Mouse (Mus musculus): Measurements from ENCODE around the gene Zfp110. TPM values are rescaled to one million over a fixed set of nuclear protein-coding genes. Genes with fewer than 3 reads are reported as not detected.
"Not testable (repeated sequence)": the region's sequence is repeated elsewhere in the genome, so short reads cannot be mapped to it uniquely, and the experiment has no call there.

The Zfp110 gene
- polyA plus RNA-seq (2014; fragmentation: Nextera tagmentation; extraction: Ambion mirVana), result 29.4 and 32.7 TPM in 2 replicates

- WGBS, result 4% methylated on average over 47 of the region's 47 CpGs
- DNase-seq (ENCODE audit: low spot score), result peak; percentile 92
- H3K4me3 ChIP-seq (ENCODE audit: low read depth, low read length), result peak within 1 kb of the TSS; percentile 41
- H3K9ac ChIP-seq (ENCODE audit: low read length), result peak within 1 kb of the TSS; percentile 60
- H3K27me3 ChIP-seq (ENCODE audit: control insufficient read depth, insufficient read depth, low read length), result no peaks in the 10 kb centered on the region
- H3K4me1 ChIP-seq (ENCODE audit: control insufficient read depth, insufficient read depth, low read length), result no peaks in the 10 kb centered on the region
- peaks cover 17% of the 10 kb centered on the region for H3K9me3 ChIP-seq (ENCODE audit: control insufficient read depth, low read length)
- H3K36me3 ChIP-seq (ENCODE audit: control insufficient read depth, insufficient read depth, low read length), result peaks cover 17% of the 10 kb centered on the region
- peak; percentile 97 for ATAC-seq (ENCODE audit: insufficient read depth, low FRiP score, low TSS enrichment)
- peak within 1 kb of the TSS; percentile 43 for H3K4me2 ChIP-seq (ENCODE audit: low read depth)
- H3K27ac ChIP-seq (ENCODE audit: low read depth, low read length), result no peak within 1 kb of the TSS
Observed at GRCm38 (mm10) chr7:12834162-12835120, at the start of gene Zfp110. TSS of gene Zfp110 (plus strand) at chr7:12834761.

DNA sequence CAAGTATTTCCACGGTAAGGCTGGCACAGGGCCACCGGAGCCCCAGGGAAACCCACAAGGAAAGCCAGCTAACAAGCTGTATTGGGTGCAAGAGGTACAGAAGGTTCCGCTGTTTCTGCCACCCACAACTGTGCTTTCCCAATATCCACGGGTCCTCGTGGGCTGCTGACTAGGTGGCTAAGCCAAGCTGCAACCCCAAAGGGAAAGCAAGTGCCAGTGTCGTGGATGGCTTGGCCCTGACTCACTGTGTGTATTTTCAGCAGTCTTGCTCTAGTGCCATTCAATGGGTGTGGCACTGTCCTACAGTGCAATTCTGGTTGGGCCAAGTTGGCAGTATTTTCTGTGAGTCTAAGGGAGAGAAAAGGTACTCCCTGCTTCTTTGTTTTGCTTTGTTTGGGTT, 47.2 kb upstream of the Zfp110 start:
- no peaks in the 10 kb centered on the region for H3K27me3 ChIP-seq (ENCODE audit: control insufficient read depth, insufficient read depth, low read length)
- H3K9me3 ChIP-seq (ENCODE audit: control insufficient read depth, low read length), result no peaks in the 10 kb centered on the region
- 77% methylated on average over 6 of the region's 6 CpGs for WGBS
- ATAC-seq (ENCODE audit: insufficient read depth, low FRiP score, low TSS enrichment), result no peak
- H3K36me3 ChIP-seq (ENCODE audit: control insufficient read depth, insufficient read depth, low read length), result no peaks in the 10 kb centered on the region
- no peak overlapping the region for H3K4me2 ChIP-seq (ENCODE audit: low read depth)
- H3K27ac ChIP-seq (ENCODE audit: low read depth, low read length), result no peak overlapping the region
- H3K9ac ChIP-seq (ENCODE audit: low read length), result no peak overlapping the region
- no peak overlapping the region for H3K4me3 ChIP-seq (ENCODE audit: low read depth, low read length)
- DNase-seq (ENCODE audit: low spot score), result no peak
- no peaks in the 10 kb centered on the region for H3K4me1 ChIP-seq (ENCODE audit: control insufficient read depth, insufficient read depth, low read length)

DNA sequence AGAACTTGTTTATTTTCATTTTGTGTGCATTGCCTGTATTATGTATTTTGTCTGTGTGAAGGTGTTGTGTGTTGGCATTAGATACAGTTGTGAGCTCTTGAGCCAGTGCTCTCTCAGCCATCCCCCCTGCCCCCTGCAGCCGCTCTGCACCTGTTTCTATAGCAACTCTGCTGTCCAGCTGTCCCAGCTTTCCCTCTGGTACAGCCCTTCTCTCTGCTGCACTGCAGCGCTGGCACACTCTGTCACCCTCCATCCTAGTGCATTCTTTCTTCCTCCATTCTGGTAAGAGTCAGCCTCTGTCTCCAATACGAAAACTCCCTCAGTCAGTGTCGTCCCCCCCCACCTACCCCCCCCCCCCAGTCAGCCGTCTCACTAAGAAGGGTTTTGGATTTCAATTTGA, 46.5 kb upstream of the Zfp110 start:
- no peaks in the 10 kb centered on the region for H3K4me1 ChIP-seq (ENCODE audit: control insufficient read depth, insufficient read depth, low read length)
- ATAC-seq (ENCODE audit: insufficient read depth, low FRiP score, low TSS enrichment) (no peak), DNase-seq (ENCODE audit: low spot score) (no peak)
- 30% methylated on average over 5 of the region's 5 CpGs for WGBS
- no peak overlapping the region for H3K27ac ChIP-seq (ENCODE audit: low read depth, low read length)
- H3K4me2 ChIP-seq (ENCODE audit: low read depth), result no peak overlapping the region
- no peaks in the 10 kb centered on the region for H3K9me3 ChIP-seq (ENCODE audit: control insufficient read depth, low read length)
- H3K9ac ChIP-seq (ENCODE audit: low read length), result no peak overlapping the region
- H3K4me3 ChIP-seq (ENCODE audit: low read depth, low read length), result no peak overlapping the region
- H3K36me3 ChIP-seq (ENCODE audit: control insufficient read depth, insufficient read depth, low read length), result no peaks in the 10 kb centered on the region
- no peaks in the 10 kb centered on the region for H3K27me3 ChIP-seq (ENCODE audit: control insufficient read depth, insufficient read depth, low read length)

DNA sequence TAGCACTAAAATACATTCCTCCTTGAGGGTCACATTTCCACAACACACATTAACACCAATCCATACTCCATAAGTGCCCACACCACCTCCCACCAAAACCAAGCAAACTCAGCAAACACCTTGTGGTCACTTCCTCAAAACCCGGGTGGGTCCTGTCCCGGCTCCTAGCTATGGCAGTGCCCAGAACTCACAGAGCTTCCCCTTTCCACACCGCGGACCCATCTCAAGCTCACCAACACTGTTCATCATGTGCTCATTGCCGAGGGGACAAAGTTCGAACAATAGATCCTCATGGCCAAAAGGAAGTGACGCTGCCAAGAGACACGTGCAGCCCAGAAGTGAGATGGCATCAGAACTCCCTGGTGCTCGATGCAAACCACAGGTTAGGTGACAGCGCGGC, 41.9 kb upstream of the Zfp110 start:
- not testable (repeated sequence) for DNase-seq (ENCODE audit: low spot score); H3K27ac ChIP-seq (ENCODE audit: low read depth, low read length); ATAC-seq (ENCODE audit: insufficient read depth, low FRiP score, low TSS enrichment); H3K4me2 ChIP-seq (ENCODE audit: low read depth); H3K4me1 ChIP-seq (ENCODE audit: control insufficient read depth, insufficient read depth, low read length); H3K9me3 ChIP-seq (ENCODE audit: control insufficient read depth, low read length); H3K36me3 ChIP-seq (ENCODE audit: control insufficient read depth, insufficient read depth, low read length); H3K9ac ChIP-seq (ENCODE audit: low read length); H3K27me3 ChIP-seq (ENCODE audit: control insufficient read depth, insufficient read depth, low read length); H3K4me3 ChIP-seq (ENCODE audit: low read depth, low read length)
- 88% methylated on average over 11 of the region's 11 CpGs for WGBS

- Histone ChIP-seq H3K27me3 (ENCODE audit: control insufficient read depth, insufficient read depth, low read length) (no peaks in the 10 kb centered on the region), H3K9ac (ENCODE audit: low read length) (no peak overlapping the region), H3K4me2 (ENCODE audit: low read depth) (no peak overlapping the region), H3K4me3 (ENCODE audit: low read depth, low read length) (no peak overlapping the region), H3K27ac (ENCODE audit: low read depth, low read length) (no peak overlapping the region), H3K4me1 (ENCODE audit: control insufficient read depth, insufficient read depth, low read length) (no peaks in the 10 kb centered on the region), H3K9me3 (ENCODE audit: control insufficient read depth, low read length) (no peaks in the 10 kb centered on the region), H3K36me3 (ENCODE audit: control insufficient read depth, insufficient read depth, low read length) (no peaks in the 10 kb centered on the region)
- DNase-seq (ENCODE audit: low spot score) (no peak), ATAC-seq (ENCODE audit: insufficient read depth, low FRiP score, low TSS enrichment) (no peak)
- 61% methylated on average over 2 of the region's 2 CpGs for WGBS
Observed at GRCm38 (mm10) chr7:12797971-12798370, 36.6 kb upstream of the Zfp110 start.

DNA sequence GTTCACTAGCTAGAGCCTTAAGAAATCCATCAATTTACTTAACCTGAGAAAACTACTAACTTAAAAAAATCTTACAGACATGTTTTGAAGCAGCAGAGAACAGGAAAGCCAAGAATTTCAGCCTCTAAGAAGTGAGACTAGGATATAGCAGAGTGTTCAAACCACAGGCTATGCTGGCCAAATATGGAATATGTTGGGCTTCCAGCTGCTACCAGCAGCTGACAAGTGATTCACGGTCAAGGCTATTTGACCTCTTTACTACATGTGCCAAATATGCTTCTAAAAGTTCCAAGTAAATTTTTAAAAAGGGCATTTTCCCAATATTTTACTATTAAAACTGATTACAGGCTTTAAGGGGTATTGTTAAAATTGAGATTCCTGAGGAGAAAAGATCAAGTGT, 35.0 kb upstream of the Zfp110 start:
- ATAC-seq (ENCODE audit: insufficient read depth, low FRiP score, low TSS enrichment), result no peak
- 92% methylated on average over 1 of the region's 1 CpGs for WGBS
- Histone ChIP-seq H3K36me3 (ENCODE audit: control insufficient read depth, insufficient read depth, low read length) (no peaks in the 10 kb centered on the region), H3K27me3 (ENCODE audit: control insufficient read depth, insufficient read depth, low read length) (no peaks in the 10 kb centered on the region), H3K4me2 (ENCODE audit: low read depth) (no peak overlapping the region), H3K9ac (ENCODE audit: low read length) (no peak overlapping the region), H3K9me3 (ENCODE audit: control insufficient read depth, low read length) (no peaks in the 10 kb centered on the region), H3K27ac (ENCODE audit: low read depth, low read length) (no peak overlapping the region), H3K4me3 (ENCODE audit: low read depth, low read length) (no peak overlapping the region), H3K4me1 (ENCODE audit: control insufficient read depth, insufficient read depth, low read length) (0 out of 2 replicates have a peak, but pooled peaks cover 3% of the 10 kb centered on the region)
- no peak for DNase-seq (ENCODE audit: low spot score)

GRCm38 (mm10) chr7:12802866-12803726, 31.5 kb upstream of the Zfp110 start, which contains the start of gene Zscan18:
TSS of gene Zscan18 (minus strand) at chr7:12803635.
- H3K4me2 ChIP-seq (ENCODE audit: low read depth), result peak within 1 kb of the TSS; percentile 75
- 0 out of 2 replicates have a peak, but pooled peaks cover 4% of the 10 kb centered on the region for H3K9me3 ChIP-seq (ENCODE audit: control insufficient read depth, low read length)
- peak; percentile 95 for ATAC-seq (ENCODE audit: insufficient read depth, low FRiP score, low TSS enrichment)
- peak; percentile 87 for DNase-seq (ENCODE audit: low spot score)
- H3K4me3 ChIP-seq (ENCODE audit: low read depth, low read length), result peak within 1 kb of the TSS; percentile 36
- peaks cover 8% of the 10 kb centered on the region for H3K36me3 ChIP-seq (ENCODE audit: control insufficient read depth, insufficient read depth, low read length)
- H3K27ac ChIP-seq (ENCODE audit: low read depth, low read length), result peak within 1 kb of the TSS; percentile 29; the same call in 1 of the 2 replicates
- H3K4me1 ChIP-seq (ENCODE audit: control insufficient read depth, insufficient read depth, low read length), result 0 out of 2 replicates have a peak, but pooled peaks cover 3% of the 10 kb centered on the region
- peak within 1 kb of the TSS; percentile 72 for H3K9ac ChIP-seq (ENCODE audit: low read length)
- H3K27me3 ChIP-seq (ENCODE audit: control insufficient read depth, insufficient read depth, low read length), result no peaks in the 10 kb centered on the region
- 9% methylated on average over 30 of the region's 31 CpGs for WGBS

DNA sequence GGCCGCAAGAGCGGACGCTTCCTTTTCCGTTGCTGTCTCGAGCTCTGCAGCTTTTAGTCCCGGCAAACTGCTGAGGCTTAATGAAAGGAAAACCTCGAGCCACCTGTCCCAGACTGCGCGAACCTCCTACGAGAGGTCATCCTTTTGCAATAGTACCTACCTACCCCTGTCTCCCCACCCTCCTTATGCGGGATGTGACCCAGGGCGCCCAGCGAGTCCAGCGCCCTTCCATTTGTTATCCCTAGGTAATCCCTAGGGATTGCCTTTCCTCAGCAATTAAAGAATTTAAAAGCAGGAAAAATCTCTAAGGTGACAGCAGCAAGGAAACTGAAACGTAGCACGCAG, 30.9 kb upstream of the Zfp110 start:
- Histone ChIP-seq H3K27me3 (ENCODE audit: control insufficient read depth, insufficient read depth, low read length) (no peaks in the 10 kb centered on the region), H3K4me2 (ENCODE audit: low read depth) (peak overlapping the region; percentile 75), H3K4me1 (ENCODE audit: control insufficient read depth, insufficient read depth, low read length) (0 out of 2 replicates have a peak, but pooled peaks cover 3% of the 10 kb centered on the region), H3K9me3 (ENCODE audit: control insufficient read depth, low read length) (peaks cover 7% of the 10 kb centered on the region; the same call in 1 of the 2 replicates), H3K4me3 (ENCODE audit: low read depth, low read length) (peak overlapping the region; percentile 36), H3K27ac (ENCODE audit: low read depth, low read length) (peak overlapping the region; percentile 29; the same call in 1 of the 2 replicates), H3K36me3 (ENCODE audit: control insufficient read depth, insufficient read depth, low read length) (peaks cover 11% of the 10 kb centered on the region), H3K9ac (ENCODE audit: low read length) (peak overlapping the region; percentile 72)
- no peak for DNase-seq (ENCODE audit: low spot score)
- ATAC-seq (ENCODE audit: insufficient read depth, low FRiP score, low TSS enrichment), result no peak
- 2% methylated on average over 16 of the region's 16 CpGs for WGBS

All from neural tube, embryonic 11.5 days (tissue).